Mouse (Mus musculus): Measurements from ENCODE around the gene Cnpy4.
"Not testable (repeated sequence)": the region's sequence is repeated elsewhere in the genome, so short reads cannot be mapped to it uniquely, and the experiment has no call there.

Cnpy4 gene

DNA sequence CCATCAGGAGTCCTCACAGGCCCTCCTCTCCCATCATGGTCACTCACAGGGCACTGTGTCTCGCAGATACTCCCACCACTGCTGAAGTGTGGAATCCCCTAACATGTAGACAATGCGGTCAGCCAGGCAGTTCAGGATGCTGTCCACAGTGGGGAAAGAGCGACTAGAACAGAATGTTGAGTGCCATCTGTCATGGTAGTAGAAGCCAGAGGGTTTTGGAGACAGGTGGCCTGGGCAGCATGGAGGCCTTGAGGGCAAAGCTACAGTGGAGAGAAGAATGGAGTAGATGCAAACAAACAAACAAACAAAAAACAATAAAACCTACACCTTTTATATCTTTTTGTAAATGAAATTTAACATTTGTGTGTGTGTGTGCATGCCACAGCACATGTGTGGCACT, 14.8 kb downstream of the Cnpy4 start:
- DNase-seq (ENCODE audit: low read depth), result no peak

DNA sequence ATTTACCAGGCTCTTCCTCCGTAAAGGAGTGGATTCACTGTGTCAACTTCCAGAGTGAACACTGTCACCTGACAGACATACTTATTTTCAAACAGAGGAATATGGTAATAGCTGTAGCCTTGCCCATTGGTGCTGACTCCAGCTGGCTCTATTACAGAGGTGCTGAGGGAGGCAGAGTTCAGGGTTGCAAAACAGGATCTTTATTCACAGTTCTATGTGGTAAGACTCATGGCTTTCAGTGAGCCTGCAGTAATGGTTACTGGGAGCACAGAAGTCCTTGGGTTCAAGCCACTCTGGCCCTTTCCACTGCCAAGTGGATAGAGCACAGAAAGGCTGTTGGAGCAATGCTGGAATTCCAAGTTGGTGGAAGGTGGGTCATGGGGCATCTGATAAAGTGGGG, 20.0 kb downstream of the Cnpy4 start:
- DNase-seq (ENCODE audit: low read depth), result no peak

DNA sequence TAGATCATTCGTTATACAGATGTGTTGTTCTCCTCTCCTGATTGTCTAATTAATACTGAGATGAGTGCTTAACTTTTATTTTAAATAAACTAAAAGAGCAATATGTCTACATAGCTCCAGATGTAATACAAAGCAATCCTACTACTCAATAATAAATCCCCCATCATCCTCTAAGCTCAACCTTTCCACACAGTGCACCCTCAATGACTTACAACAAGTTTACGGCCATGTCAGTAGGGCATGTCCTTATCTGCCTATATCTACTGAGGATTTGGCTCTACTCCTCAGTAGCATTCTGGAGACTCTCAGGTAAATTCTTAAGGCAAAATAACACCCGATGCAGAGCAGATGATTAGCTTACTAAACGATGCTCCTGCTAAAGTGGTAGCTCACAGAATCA, 20.6 kb downstream of the Cnpy4 start:
- no peak for DNase-seq (ENCODE audit: low read depth)

DNA sequence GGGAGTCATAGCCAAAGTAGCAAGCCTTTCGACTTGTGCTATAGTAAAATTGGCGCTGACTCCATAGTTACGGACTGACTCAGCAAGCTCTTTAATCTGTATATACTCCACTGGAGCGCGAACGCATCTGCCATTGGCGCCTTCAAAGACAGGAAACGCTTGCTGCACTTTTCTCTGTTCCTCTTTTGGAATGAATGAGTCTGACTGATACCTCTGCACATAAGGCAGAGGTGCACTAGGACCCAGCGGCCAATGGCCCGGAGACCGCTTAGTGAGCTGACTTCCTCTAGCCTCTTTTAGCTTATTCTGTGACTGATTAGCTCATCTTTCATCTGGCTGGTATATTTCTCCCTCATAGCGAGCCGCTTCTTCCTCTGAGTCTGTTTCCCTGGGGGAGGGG, 29.3 kb downstream of the Cnpy4 start:
- not testable (repeated sequence) for DNase-seq (ENCODE audit: low read depth)

DNA sequence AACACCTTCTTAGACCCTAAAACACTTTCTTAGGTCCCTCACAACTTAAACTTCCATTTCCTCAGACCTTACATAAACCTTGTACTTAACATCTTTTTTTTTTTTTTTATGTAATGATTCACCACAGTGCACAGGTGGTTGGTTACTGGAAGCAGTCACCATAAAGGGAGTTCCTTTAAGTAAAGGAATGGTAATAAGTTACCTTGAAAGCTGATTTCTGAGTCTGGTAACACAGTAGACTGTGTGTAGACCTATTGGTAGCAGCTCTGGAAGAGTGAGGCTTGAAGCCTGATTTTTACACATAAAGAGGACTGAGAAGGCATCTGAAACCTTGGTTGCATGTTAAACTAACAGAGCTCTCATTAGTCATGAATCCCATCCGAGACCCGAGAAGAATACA, 32.6 kb downstream of the Cnpy4 start:
- DNase-seq (ENCODE audit: low read depth), result no peak

DNA sequence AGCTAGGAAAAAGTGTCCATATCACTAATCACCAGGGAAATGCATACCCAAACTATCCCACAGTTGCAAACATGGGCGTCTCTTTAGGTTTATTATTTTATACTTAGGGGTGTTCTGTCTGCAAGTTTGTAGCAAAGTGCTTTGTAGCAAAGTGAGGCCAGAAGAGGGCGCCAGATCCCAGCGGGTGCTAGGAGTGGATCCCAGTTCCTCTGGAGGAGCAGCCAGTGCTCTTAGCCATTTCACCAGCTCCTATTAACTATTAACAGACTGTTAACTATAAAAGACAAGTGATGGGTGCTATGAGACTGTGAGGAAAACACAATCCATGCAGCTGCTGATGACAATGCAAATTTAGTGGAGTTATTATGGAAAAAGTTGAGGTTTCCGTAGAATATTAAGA, 34.8 kb downstream of the Cnpy4 start:
- DNase-seq (ENCODE audit: low read depth), result peak; percentile 89

DNA sequence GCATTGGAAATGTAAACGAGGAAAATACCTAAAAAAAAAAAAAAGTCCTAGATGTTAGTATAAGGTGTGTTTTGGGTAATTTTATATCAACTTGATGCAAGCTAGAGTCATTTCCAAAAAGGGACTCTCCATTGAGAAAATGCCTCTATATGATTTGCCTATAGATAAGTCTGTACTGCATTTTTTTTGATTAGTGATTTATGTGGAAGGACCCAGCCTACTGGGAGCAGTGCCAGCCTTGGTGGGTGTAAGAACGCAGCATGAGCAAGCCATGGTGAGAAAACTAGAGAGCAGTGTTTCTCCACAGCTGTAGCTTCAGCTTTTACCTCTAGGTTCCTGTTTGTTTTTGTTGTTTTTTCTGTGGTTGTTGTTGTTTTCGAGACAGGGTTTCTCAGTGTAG, 36.0 kb downstream of the Cnpy4 start:
- no peak for DNase-seq (ENCODE audit: low read depth)

DNA sequence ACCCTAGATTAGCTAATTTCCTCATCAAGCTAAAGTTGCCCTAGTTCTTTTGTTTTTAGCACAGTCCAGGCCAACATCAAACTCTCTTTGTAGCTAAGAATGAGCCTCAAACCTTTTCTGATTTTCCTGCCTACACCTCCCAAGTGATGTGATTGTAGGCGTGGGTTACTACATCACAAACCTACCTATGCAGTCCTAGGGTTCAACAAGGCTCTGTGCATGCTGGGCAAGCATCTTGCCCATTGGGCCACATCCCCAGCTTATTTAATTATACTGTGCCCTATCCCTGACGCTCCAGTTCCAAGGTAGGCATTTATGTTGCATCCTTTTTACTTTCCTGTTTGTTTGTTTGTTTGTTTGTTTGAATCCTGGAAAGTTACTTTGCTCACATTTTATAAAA, 38.4 kb downstream of the Cnpy4 start, which contains the start of gene Nxpe5:
Gene Nxpe5 (plus strand): TSS at position 199 of the 400 bp plus-strand sequence.
- no peak for DNase-seq (ENCODE audit: low read depth)

DNA sequence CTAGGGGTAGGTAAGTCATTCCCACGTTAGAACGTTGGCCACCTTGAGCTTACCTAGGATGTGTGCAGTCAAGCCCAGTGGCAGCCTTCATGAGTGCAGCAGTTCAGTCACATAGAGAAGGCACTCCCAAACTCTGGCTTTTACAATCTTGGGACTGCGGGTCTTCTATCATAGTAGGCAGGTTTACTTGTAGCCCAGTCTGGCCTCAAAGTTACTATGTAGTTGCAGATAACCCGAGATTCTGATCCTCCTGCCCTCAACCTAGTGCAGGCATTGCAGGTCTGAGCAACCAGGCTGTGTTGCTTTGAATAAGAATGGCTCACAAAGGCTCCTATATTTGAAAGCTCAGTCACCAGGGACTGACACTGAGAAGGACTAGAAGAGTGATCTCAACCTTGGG, 39.2 kb downstream of the Cnpy4 start:
- DNase-seq (ENCODE audit: low read depth), result no peak

DNA sequence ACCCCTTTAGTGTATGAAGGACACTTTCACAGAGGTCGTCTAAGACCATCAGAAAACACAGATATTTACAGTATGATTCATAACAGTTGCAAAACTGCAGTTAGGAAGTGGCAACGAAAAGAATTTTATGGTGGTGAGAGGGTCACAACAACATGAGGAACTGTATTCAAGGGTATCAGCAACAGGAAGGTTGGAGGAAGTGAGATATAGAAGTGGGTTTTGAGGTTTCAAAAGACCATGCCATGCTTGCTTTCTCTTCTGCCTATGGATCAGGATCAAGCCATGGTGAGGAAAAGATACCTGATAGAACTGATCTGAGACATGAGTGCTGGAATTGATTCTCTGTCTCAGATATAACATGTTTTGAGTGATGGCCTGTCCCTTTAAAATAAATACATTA, 40.1 kb downstream of the Cnpy4 start:
- no peak for DNase-seq (ENCODE audit: low read depth)

DNA sequence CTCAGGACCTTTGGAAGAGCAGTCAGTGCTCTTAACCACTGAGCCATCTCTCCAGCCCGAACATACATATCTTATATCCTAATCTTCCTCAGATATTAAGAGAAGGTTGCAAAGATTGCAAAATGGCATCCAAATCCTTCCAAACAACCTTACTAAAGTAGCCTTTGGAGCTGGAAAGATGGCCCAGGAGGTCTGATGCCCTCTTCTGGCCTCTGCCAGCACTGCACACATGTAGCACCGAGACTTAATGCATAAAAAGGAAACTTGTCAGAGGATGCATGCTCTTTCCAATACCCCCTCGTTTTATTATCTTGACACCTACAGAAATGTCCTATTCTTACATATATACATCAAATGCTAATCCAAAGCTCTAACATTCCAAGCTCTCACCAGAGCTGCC, 40.7 kb downstream of the Cnpy4 start:
- peak; percentile 63 for DNase-seq (ENCODE audit: low read depth)

DNA sequence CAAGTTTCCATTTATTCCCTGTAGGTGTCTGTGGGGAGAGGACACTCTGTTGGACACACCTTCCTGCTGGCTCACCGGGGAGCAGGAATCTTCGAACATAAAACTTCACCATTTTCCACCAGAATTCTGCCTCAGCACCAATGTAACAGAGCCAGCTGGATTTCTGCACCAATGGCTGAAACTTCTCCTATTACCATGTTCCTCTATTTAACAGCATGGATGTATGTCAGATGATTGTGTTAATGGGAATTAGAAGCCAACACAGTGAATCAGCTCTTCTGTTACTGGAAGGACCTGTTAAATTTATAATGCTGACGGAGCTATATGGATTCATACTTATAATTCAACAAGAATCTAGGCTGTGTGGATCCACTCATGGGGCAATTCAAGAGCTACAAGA, 42.2 kb downstream of the Cnpy4 start:
- DNase-seq (ENCODE audit: low read depth), result no peak

DNA sequence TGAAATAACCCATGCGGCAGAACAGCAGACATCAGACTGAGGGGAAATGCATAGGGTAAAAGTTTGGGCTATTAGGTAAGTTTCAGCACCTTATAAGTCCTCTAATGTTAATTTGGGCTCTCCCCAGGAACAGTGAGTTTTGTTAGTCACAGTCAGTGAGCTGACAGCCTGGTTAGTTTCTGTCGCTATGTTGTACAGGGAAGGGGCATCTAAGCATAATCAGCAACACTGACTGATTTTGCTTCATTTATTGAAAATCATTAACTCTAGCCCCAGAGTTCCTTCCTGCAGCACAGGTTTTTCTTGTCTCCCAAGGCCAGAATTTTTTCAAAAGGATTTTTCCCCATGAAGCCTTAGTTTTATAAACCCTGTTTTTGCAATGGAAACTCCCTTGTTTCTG, 46.5 kb downstream of the Cnpy4 start:
- DNase-seq (ENCODE audit: low read depth), result no peak

DNA sequence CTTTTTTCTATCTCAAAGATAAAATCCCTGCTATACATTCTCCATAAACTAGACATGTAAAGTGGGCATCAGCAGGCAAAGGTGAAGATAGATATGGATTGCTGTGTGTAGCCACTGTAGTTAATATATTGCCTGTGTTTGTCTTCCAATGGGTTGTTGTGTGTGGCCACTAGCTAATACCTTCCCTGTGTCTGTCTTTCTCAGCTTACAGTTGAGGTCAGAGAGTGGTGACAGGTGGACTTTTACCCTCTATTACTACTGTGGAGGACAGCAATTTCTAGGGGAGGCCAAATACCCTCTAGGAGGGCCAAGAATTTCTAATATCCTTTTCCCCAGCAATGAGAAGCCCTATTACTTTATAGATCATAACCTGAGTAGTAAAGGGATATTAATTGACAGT, 46.9 kb downstream of the Cnpy4 start:
- no peak for DNase-seq (ENCODE audit: low read depth)

DNA sequence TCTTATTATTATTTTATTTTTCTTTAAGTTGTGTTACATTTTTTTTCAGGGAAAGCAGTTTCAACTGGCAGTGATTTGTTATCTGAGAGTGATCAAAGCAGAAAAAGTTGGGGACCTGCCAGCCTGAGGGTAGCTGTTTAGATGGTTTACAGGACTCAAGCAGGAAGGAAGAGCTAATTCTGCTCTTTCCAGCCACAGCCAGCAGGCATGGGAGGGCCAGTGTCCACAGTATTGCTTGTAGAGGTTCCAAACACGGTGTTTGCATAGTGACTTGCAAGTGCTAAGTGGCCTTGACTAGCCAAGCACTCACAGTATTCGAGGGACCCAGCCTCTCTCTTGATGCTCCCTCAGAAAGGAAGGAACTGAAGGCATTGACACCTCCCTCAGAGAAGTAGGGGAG, 54.2 kb downstream of the Cnpy4 start:
- DNase-seq (ENCODE audit: low read depth), result no peak
